Mouse (Mus musculus) liver, postnatal 0 days (tissue): ENCODE results near the gene Gm44579.

Experiments used
- CTCF ChIP-seq: sonication (generic); IDR thresholded peaks from 2 replicates; pipeline ENCODE4 v1.5.1; 2016; ENCODE audit warnings: antibody characterized with exemption, low read depth
- EP300 ChIP-seq: IDR thresholded peaks from 2 replicates; pipeline ENCODE4 v1.6.1; 2016; ENCODE audit warnings: antibody characterized with exemption, low read depth, mild to moderate bottlenecking

DNA sequence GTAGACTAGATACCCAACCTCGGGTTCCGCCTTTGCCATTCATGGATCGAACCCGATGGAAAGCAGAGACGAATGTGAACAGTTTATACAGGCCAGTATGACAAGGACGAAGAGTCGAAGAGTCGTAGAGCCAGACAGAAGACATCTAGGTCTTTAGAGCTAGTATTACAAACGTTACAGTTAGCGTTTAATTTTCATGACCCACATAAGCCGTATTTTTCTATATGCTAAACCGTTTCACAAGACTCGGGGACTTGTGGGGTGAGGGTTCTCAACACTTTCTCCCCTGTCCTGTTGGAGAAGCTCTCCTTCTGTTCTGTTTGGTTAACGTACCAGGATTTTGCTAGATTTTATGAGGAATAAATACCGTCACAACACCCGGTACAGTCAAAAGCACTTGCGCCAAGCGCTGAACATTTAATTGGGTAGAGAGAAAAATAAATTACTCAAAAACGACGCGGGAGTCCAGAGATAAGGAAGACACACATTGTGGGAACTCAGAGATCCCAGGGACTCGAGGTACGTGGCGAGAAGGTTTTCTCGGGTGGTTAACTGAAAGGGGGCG lies 40.1 kb downstream of the Gm44579 start:
- no peak for TF ChIP-seq EP300
- no peak for TF ChIP-seq CTCF
